Mouse (Mus musculus) liver, embryonic 15.5 days (tissue): ENCODE data around the gene Bcl2l2. TPM values are rescaled to one million over a fixed set of nuclear protein-coding genes. Genes with fewer than 3 reads are reported as not detected.

Experiments used
- ATAC-seq: fragments of 200-750 bp; cut with Nextera tagmentation; 2 replicates; pipeline ENCODE4 v1.8.0; 2017; ENCODE audit warnings: moderate number of reproducible peaks, mild to moderate bottlenecking, moderate library complexity; ENCODE audit not compliant: insufficient read depth
- H3K27ac ChIP-seq: fragments of 300-500 bp; sonication (generic); replicated peaks from 2 replicates; pipeline ENCODE4 v1.5.1; 2015; ENCODE audit warnings: mild to moderate bottlenecking, inconsistent platforms
- H3K27me3 ChIP-seq: fragments of 300-500 bp; sonication (generic); 2 replicates; pipeline ENCODE4 v1.6.1; 2015; ENCODE audit warnings: mild to moderate bottlenecking, inconsistent platforms
- H3K36me3 ChIP-seq: fragments of 300-500 bp; sonication (generic); replicated peaks from 2 replicates; pipeline ENCODE4 v1.6.1; 2015; ENCODE audit warnings: moderate library complexity, mild to moderate bottlenecking, inconsistent platforms
- H3K4me1 ChIP-seq: fragments of 300-500 bp; sonication (generic); replicated peaks from 2 replicates; pipeline ENCODE4 v1.6.1; 2015; ENCODE audit warnings: inconsistent platforms
- H3K4me2 ChIP-seq: fragments of 300-500 bp; sonication (generic); 2 replicates; pipeline ENCODE4 v1.6.1; 2015; ENCODE audit warnings: moderate library complexity, mild to moderate bottlenecking, inconsistent platforms
- H3K4me3 ChIP-seq: fragments of 300-500 bp; sonication (generic); replicated peaks from 2 replicates; pipeline ENCODE4 v1.5.1; 2015; ENCODE audit warnings: mild to moderate bottlenecking, inconsistent platforms
- H3K9ac ChIP-seq: fragments of 300-500 bp; sonication (generic); 2 replicates; pipeline ENCODE4 v1.6.1; 2015; ENCODE audit warnings: moderate library complexity, mild to moderate bottlenecking, inconsistent platforms
- H3K9me3 ChIP-seq: fragments of 300-500 bp; sonication (generic); replicated peaks from 2 replicates; pipeline ENCODE4 v1.6.1; 2016; ENCODE audit warnings: inconsistent platforms
- WGBS: fragments of 180-500 bp; shearing (Covaris S2); methylation state at CpG from one replicate; pipeline ENCODE4 v1.1.7; 2015; ENCODE audit warnings: mixed read lengths; ENCODE audit not compliant: insufficient replicate concordance; 5-methylcytosine and 5-hydroxymethylcytosine counted together
- polyA plus RNA-seq: library from polyadenylated mRNA; unstranded; fragments of >200 nt; fragmentation: Nextera tagmentation; extraction: Ambion mirVana; gene quantifications from 2 replicates; pipeline ENCODE4 v1.2.1, GENCODE M21; 2015

Gene Bcl2l2
- 0.46 and 0.82 TPM in 2 replicates for polyA plus RNA-seq

- WGBS, result 2% methylated on average over 27 of the region's 27 CpGs
Observed at GRCm38 (mm10) chr14:54883154-54884021, at the start of gene Bcl2l2, which contains the start of gene Gm20521. TSS of gene Bcl2l2 (plus strand) at chr14:54883377. TSS of gene Gm20521 (plus strand) at chr14:54883441.

GRCm38 (mm10) chr14:54843461-54843860 is 39.7 kb upstream of the Bcl2l2 start:
- H3K36me3 ChIP-seq, result no peaks in the 10 kb centered on the region
- no peak overlapping the region for H3K9ac ChIP-seq
- no peak for ATAC-seq
- no peaks in the 10 kb centered on the region for H3K9me3 ChIP-seq
- no peaks in the 10 kb centered on the region for H3K4me1 ChIP-seq
- H3K4me2 ChIP-seq, result no peak overlapping the region
- H3K27me3 ChIP-seq, result 0 out of 2 replicates have a peak, but pooled peaks cover 6% of the 10 kb centered on the region
- H3K27ac ChIP-seq, result no peak overlapping the region
- 1% methylated on average over 4 of the region's 4 CpGs for WGBS
- H3K4me3 ChIP-seq, result no peak overlapping the region

More at GRCm38 (mm10) chr14:54883154-54884021, at the start of gene Bcl2l2, which contains the start of gene Gm20521:
- ATAC-seq, result peak; percentile 83
- Histone ChIP-seq H3K4me3 (peak within 1 kb of the TSS; percentile 57), H3K9ac (peak within 1 kb of the TSS; percentile 53), H3K27me3 (no peaks in the 10 kb centered on the region), H3K9me3 (no peaks in the 10 kb centered on the region), H3K4me2 (peak within 1 kb of the TSS; percentile 80), H3K27ac (peak within 1 kb of the TSS; percentile 70), H3K36me3 (no peaks in the 10 kb centered on the region), H3K4me1 (peaks cover 20% of the 10 kb centered on the region)

- Histone ChIP-seq H3K27ac (no peak overlapping the region), H3K9ac (no peak overlapping the region), H3K4me2 (no peak overlapping the region), H3K4me3 (no peak overlapping the region), H3K4me1 (no peaks in the 10 kb centered on the region), H3K9me3 (no peaks in the 10 kb centered on the region), H3K36me3 (no peaks in the 10 kb centered on the region), H3K27me3 (no peaks in the 10 kb centered on the region)
- ATAC-seq, result no peak
- 72% methylated on average over 3 of the region's 3 CpGs for WGBS
Observed at GRCm38 (mm10) chr14:54855726-54856125, 27.5 kb upstream of the Bcl2l2 start.

- no peak overlapping the region for H3K27ac ChIP-seq
- no peak overlapping the region for H3K9ac ChIP-seq
- H3K9me3 ChIP-seq, result no peaks in the 10 kb centered on the region
- ATAC-seq, result no peak
- H3K4me2 ChIP-seq, result no peak overlapping the region
- no peak overlapping the region for H3K4me3 ChIP-seq
- H3K36me3 ChIP-seq, result no peaks in the 10 kb centered on the region
- H3K27me3 ChIP-seq, result no peaks in the 10 kb centered on the region
- H3K4me1 ChIP-seq, result no peaks in the 10 kb centered on the region
- 40% methylated on average over 7 of the region's 7 CpGs for WGBS
Observed at GRCm38 (mm10) chr14:54856703-54857102, 26.5 kb upstream of the Bcl2l2 start.

- H3K4me2 ChIP-seq, result no peak overlapping the region
- H3K9me3 ChIP-seq, result no peaks in the 10 kb centered on the region
- H3K4me3 ChIP-seq, result no peak overlapping the region
- H3K9ac ChIP-seq, result no peak overlapping the region
- no peaks in the 10 kb centered on the region for H3K36me3 ChIP-seq
- no peak overlapping the region for H3K27ac ChIP-seq
- H3K4me1 ChIP-seq, result no peaks in the 10 kb centered on the region
- 70% methylated on average over 9 of the region's 9 CpGs for WGBS
- H3K27me3 ChIP-seq, result no peaks in the 10 kb centered on the region
- ATAC-seq, result no peak
Observed at GRCm38 (mm10) chr14:54857891-54858290, 25.3 kb upstream of the Bcl2l2 start.

- no peak overlapping the region for H3K4me2 ChIP-seq
- H3K4me1 ChIP-seq, result peaks cover 15% of the 10 kb centered on the region
- no peaks in the 10 kb centered on the region for H3K36me3 ChIP-seq
- no peak overlapping the region for H3K9ac ChIP-seq
- 20% methylated on average over 2 of the region's 2 CpGs for WGBS
- H3K27me3 ChIP-seq, result no peaks in the 10 kb centered on the region
- no peak overlapping the region for H3K27ac ChIP-seq
- no peaks in the 10 kb centered on the region for H3K9me3 ChIP-seq
- no peak for ATAC-seq
- H3K4me3 ChIP-seq, result no peak overlapping the region
Observed at GRCm38 (mm10) chr14:54860511-54860910, 22.7 kb upstream of the Bcl2l2 start.

GRCm38 (mm10) chr14:54863501-54864312 is 19.5 kb upstream of the Bcl2l2 start:
- Histone ChIP-seq H3K36me3 (no peaks in the 10 kb centered on the region), H3K9ac (peak overlapping the region; percentile 74), H3K9me3 (no peaks in the 10 kb centered on the region), H3K4me2 (peak overlapping the region; percentile 97), H3K27ac (peak overlapping the region; percentile 49), H3K27me3 (no peaks in the 10 kb centered on the region), H3K4me3 (peak overlapping the region; percentile 80), H3K4me1 (peaks cover 15% of the 10 kb centered on the region)
- WGBS, result under 1% methylated on average over 56 of the region's 56 CpGs
- ATAC-seq, result peak; percentile 100

GRCm38 (mm10) chr14:54864313-54865036 is 18.7 kb upstream of the Bcl2l2 start:
- peak overlapping the region; percentile 80 for H3K4me3 ChIP-seq
- peaks cover 15% of the 10 kb centered on the region for H3K4me1 ChIP-seq
- no peaks in the 10 kb centered on the region for H3K9me3 ChIP-seq
- 0 out of 2 replicates have a peak overlapping the region, but pooled peaks have one; percentile 29 for H3K27ac ChIP-seq
- H3K4me2 ChIP-seq, result peak overlapping the region; percentile 97
- H3K36me3 ChIP-seq, result no peaks in the 10 kb centered on the region
- H3K9ac ChIP-seq, result peak overlapping the region; percentile 74
- no peak for ATAC-seq
- WGBS, result 10% methylated on average over 21 of the region's 21 CpGs
- no peaks in the 10 kb centered on the region for H3K27me3 ChIP-seq

GRCm38 (mm10) chr14:54865626-54866025 is 17.6 kb upstream of the Bcl2l2 start:
- no peak for ATAC-seq
- H3K9me3 ChIP-seq, result no peaks in the 10 kb centered on the region
- H3K4me1 ChIP-seq, result peaks cover 15% of the 10 kb centered on the region
- H3K27ac ChIP-seq, result no peak overlapping the region
- no peak overlapping the region for H3K9ac ChIP-seq
- no peak overlapping the region for H3K4me2 ChIP-seq
- H3K4me3 ChIP-seq, result no peak overlapping the region
- H3K27me3 ChIP-seq, result no peaks in the 10 kb centered on the region
- no peaks in the 10 kb centered on the region for H3K36me3 ChIP-seq
- 52% methylated on average over 5 of the region's 5 CpGs for WGBS

GRCm38 (mm10) chr14:54866268-54866667 is 16.9 kb upstream of the Bcl2l2 start:
- no peaks in the 10 kb centered on the region for H3K9me3 ChIP-seq
- H3K9ac ChIP-seq, result no peak overlapping the region
- ATAC-seq, result no peak
- no peaks in the 10 kb centered on the region for H3K27me3 ChIP-seq
- H3K27ac ChIP-seq, result no peak overlapping the region
- no peaks in the 10 kb centered on the region for H3K36me3 ChIP-seq
- no peak overlapping the region for H3K4me2 ChIP-seq
- H3K4me3 ChIP-seq, result no peak overlapping the region
- peaks cover 15% of the 10 kb centered on the region for H3K4me1 ChIP-seq
- WGBS, result 29% methylated on average over 3 of the region's 3 CpGs
